Mouse (Mus musculus) lung, postnatal 0 days (tissue): ENCODE measurements at regions not wholly inside any gene's neighbourhood (a gene's known extent, or its start where the extent isn't known, plus 50 kb on each side); places are given as distances from the start of the nearest gene placed in this dataset.

Experiments
- ATAC-seq: fragments of 200-750 bp; cut with Nextera tagmentation; 2 replicates; pipeline ENCODE4 v1.8.0; 2017; ENCODE audit warnings: moderate library complexity
- DNase-seq: peaks from one replicate; pipeline ENCODE4 v3.0.0-alpha.2; 2016; ENCODE audit warnings: low spot score
- H3K27ac ChIP-seq: fragments of 300-500 bp; sonication (generic); 2 replicates; pipeline ENCODE4 v1.5.1; 2014; ENCODE audit warnings: antibody characterized with exemption, mild to moderate bottlenecking, low read length, mixed read lengths
- H3K27me3 ChIP-seq: fragments of 300-500 bp; sonication (generic); replicated peaks from 2 replicates; pipeline ENCODE4 v1.6.1; 2014; ENCODE audit warnings: low read length, mixed read lengths; ENCODE audit not compliant: insufficient read depth
- H3K36me3 ChIP-seq: fragments of 300-500 bp; sonication (generic); 2 replicates; pipeline ENCODE4 v1.6.1; 2014; ENCODE audit warnings: low read length, mixed read lengths; ENCODE audit not compliant: insufficient read depth
- H3K4me1 ChIP-seq: fragments of 300-500 bp; sonication (generic); 2 replicates; pipeline ENCODE4 v1.6.1; 2014; ENCODE audit warnings: antibody characterized with exemption, low read depth, low read length, mixed read lengths; ENCODE audit not compliant: insufficient read depth
- H3K4me2 ChIP-seq: fragments of 300-500 bp; sonication (generic); replicated peaks from 2 replicates; pipeline ENCODE4 v1.6.1; 2014; ENCODE audit warnings: low read depth, mild to moderate bottlenecking, low read length, moderate library complexity, mixed read lengths
- H3K4me3 ChIP-seq: fragments of 300-500 bp; sonication (generic); 2 replicates; pipeline ENCODE4 v1.5.1; 2014; ENCODE audit warnings: low read depth, low read length
- H3K9ac ChIP-seq: fragments of 300-500 bp; sonication (generic); replicated peaks from 2 replicates; pipeline ENCODE4 v1.6.1; 2014; ENCODE audit warnings: low read depth, mild to moderate bottlenecking
- H3K9me3 ChIP-seq: fragments of 300-500 bp; sonication (generic); 2 replicates; pipeline ENCODE4 v1.6.1; 2016; ENCODE audit warnings: low read length, mixed read lengths
- CTCF ChIP-seq: IDR thresholded peaks from 2 replicates; pipeline ENCODE4 v1.5.1; 2016; ENCODE audit warnings: antibody characterized with exemption, mild to moderate bottlenecking
- EP300 ChIP-seq: IDR thresholded peaks from 2 replicates; pipeline ENCODE4 v1.6.1; 2016; ENCODE audit warnings: antibody characterized with exemption, mild to moderate bottlenecking, control low read depth
- WGBS: fragments of 180-500 bp; shearing (Covaris S2); extraction: QIAGEN DNeasy Blood & Tissue Kit; methylation state at CpG from one replicate; pipeline ENCODE4 v1.1.7; 2014; 5-methylcytosine and 5-hydroxymethylcytosine counted together

GRCm38 (mm10) chr6:94389716-94390115 is 106.0 kb upstream of the Magi1 start:
- DNase-seq (peak; percentile 53), ATAC-seq (peak; percentile 66)
- Histone ChIP-seq H3K9ac (no peak overlapping the region), H3K27ac (peak overlapping the region; percentile 43; the same call in 1 of the 2 replicates), H3K4me1 (no peaks in the 10 kb centered on the region; the same call in 1 of the 2 replicates), H3K4me3 (no peak overlapping the region), H3K36me3 (no peaks in the 10 kb centered on the region), H3K4me2 (no peak overlapping the region), H3K9me3 (no peaks in the 10 kb centered on the region), H3K27me3 (no peaks in the 10 kb centered on the region)
- 45% methylated on average over 9 of the region's 9 CpGs for WGBS
- TF ChIP-seq CTCF (no peak), EP300 (no peak)

- no peaks in the 10 kb centered on the region for H3K36me3 ChIP-seq
- H3K9ac ChIP-seq, result no peak overlapping the region
- WGBS, result 49% methylated on average over 2 of the region's 2 CpGs
- no peaks in the 10 kb centered on the region for H3K9me3 ChIP-seq
- TF ChIP-seq CTCF, result no peak
- TF ChIP-seq EP300, result no peak
- no peak overlapping the region for H3K27ac ChIP-seq
- H3K4me2 ChIP-seq, result no peak overlapping the region
- H3K4me3 ChIP-seq, result no peak overlapping the region
- ATAC-seq (no peak), DNase-seq (no peak)
- no peaks in the 10 kb centered on the region for H3K27me3 ChIP-seq
- H3K4me1 ChIP-seq, result no peaks in the 10 kb centered on the region; the same call in 1 of the 2 replicates
Measured at GRCm38 (mm10) chr6:94387648-94388047, 103.9 kb upstream of the Magi1 start.

- ATAC-seq, result no peak
- Histone ChIP-seq H3K4me2 (no peak overlapping the region), H3K36me3 (no peaks in the 10 kb centered on the region), H3K27me3 (no peaks in the 10 kb centered on the region), H3K9me3 (no peaks in the 10 kb centered on the region), H3K4me3 (no peak overlapping the region), H3K27ac (no peak overlapping the region), H3K4me1 (no peaks in the 10 kb centered on the region), H3K9ac (no peak overlapping the region)
- 74% methylated on average over 2 of the region's 2 CpGs for WGBS
- DNase-seq, result no peak
- TF ChIP-seq EP300, result no peak
- TF ChIP-seq CTCF, result no peak
Measured at GRCm38 (mm10) chr6:94385531-94385930, 101.8 kb upstream of the Magi1 start.

- TF ChIP-seq CTCF (no peak), EP300 (no peak)
- Histone ChIP-seq H3K9me3 (0 out of 2 replicates have a peak, but pooled peaks cover 2% of the 10 kb centered on the region), H3K27me3 (no peaks in the 10 kb centered on the region), H3K4me2 (no peak overlapping the region), H3K27ac (no peak overlapping the region), H3K4me1 (no peaks in the 10 kb centered on the region), H3K4me3 (no peak overlapping the region), H3K9ac (no peak overlapping the region), H3K36me3 (no peaks in the 10 kb centered on the region)
- DNase-seq (no peak), ATAC-seq (no peak)
- 87% methylated on average over 2 of the region's 2 CpGs for WGBS
Measured at GRCm38 (mm10) chr6:94369991-94370390, 86.3 kb upstream of the Magi1 start.

- Histone ChIP-seq H3K27me3 (no peaks in the 10 kb centered on the region), H3K27ac (no peak overlapping the region), H3K9ac (no peak overlapping the region), H3K9me3 (no peaks in the 10 kb centered on the region), H3K4me2 (no peak overlapping the region), H3K4me3 (no peak overlapping the region), H3K4me1 (no peaks in the 10 kb centered on the region), H3K36me3 (no peaks in the 10 kb centered on the region)
- ATAC-seq (no peak), DNase-seq (peak; percentile 29)
- TF ChIP-seq EP300 (no peak), CTCF (peak; percentile 55)
- 68% methylated on average over 6 of the region's 6 CpGs for WGBS
Measured at GRCm38 (mm10) chr6:94363951-94364350, 80.2 kb upstream of the Magi1 start.

GRCm38 (mm10) chr6:94362626-94363025 is 78.9 kb upstream of the Magi1 start:
- H3K4me2 ChIP-seq, result no peak overlapping the region
- H3K27ac ChIP-seq, result no peak overlapping the region
- no peak overlapping the region for H3K4me3 ChIP-seq
- no peaks in the 10 kb centered on the region for H3K36me3 ChIP-seq
- no peak for TF ChIP-seq EP300
- no peak for TF ChIP-seq CTCF
- H3K9me3 ChIP-seq, result no peaks in the 10 kb centered on the region
- H3K27me3 ChIP-seq, result no peaks in the 10 kb centered on the region
- ATAC-seq (no peak), DNase-seq (no peak)
- no peak overlapping the region for H3K9ac ChIP-seq
- no peaks in the 10 kb centered on the region for H3K4me1 ChIP-seq

- ATAC-seq (no peak), DNase-seq (no peak)
- Histone ChIP-seq H3K27ac (no peak overlapping the region), H3K4me1 (no peaks in the 10 kb centered on the region; the same call in 1 of the 2 replicates), H3K27me3 (no peaks in the 10 kb centered on the region), H3K9ac (no peak overlapping the region), H3K9me3 (no peaks in the 10 kb centered on the region), H3K36me3 (no peaks in the 10 kb centered on the region), H3K4me2 (no peak overlapping the region), H3K4me3 (no peak overlapping the region)
- 60% methylated on average over 4 of the region's 4 CpGs for WGBS
- TF ChIP-seq CTCF (no peak), EP300 (no peak)
Measured at GRCm38 (mm10) chr6:94357568-94357967, 73.9 kb upstream of the Magi1 start.
